Mouse (Mus musculus): Measurements from ENCODE around the gene Nbas.

The Nbas gene

DNA sequence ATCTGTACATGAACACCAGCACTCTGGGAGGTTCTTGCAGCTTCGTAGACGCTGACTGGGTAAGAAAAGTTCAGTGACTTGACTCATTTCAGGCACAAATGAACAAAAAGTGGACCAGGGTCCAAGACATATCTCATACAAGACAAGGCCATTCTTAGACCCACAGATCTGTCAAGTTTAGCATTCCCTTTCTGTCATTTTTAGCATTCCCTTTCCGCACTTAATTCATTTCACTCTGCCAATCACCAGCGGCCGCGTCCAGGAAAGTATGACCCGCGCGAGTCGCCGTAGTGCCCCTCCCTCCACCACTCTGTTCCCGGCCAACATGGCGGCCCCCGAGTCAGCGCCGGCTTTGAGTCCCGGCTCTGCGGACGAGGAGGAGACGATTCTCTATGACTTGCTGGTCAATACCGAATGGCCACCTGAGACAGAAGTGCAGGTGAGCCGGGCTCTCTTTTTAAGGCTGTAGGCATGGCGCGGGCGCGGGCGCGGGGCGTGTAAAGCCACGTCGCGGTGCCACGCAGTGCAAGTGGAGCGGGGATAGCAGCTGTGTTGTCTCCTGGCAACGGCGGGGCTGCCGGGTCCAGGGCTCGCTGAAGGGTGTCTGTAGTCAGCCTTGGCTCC, at the start of gene Nbas:
Gene Nbas (plus strand): TSS at position 308 of the 624 bp plus-strand sequence.
- DNase-seq = peak; percentile 87

DNA sequence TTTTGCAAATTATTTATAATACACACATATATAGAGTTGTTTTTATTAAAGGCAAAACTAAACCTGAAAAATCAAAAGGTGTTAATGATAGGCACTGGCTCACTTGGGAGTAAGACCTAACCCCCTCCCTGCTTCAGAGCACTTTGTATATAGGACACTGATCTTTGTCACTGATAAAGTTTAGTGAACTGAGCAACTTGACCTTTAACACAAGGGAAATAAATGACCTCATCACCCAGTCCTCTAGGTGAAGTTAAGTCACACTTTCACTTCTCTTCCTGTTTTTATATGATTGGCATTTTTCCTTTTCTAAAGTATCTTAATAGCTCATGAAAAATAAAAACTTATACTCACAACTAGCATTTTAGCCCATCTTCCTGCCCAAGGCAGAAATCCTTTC, 26.5 kb upstream of the Nbas start:
- no peak for DNase-seq

DNA sequence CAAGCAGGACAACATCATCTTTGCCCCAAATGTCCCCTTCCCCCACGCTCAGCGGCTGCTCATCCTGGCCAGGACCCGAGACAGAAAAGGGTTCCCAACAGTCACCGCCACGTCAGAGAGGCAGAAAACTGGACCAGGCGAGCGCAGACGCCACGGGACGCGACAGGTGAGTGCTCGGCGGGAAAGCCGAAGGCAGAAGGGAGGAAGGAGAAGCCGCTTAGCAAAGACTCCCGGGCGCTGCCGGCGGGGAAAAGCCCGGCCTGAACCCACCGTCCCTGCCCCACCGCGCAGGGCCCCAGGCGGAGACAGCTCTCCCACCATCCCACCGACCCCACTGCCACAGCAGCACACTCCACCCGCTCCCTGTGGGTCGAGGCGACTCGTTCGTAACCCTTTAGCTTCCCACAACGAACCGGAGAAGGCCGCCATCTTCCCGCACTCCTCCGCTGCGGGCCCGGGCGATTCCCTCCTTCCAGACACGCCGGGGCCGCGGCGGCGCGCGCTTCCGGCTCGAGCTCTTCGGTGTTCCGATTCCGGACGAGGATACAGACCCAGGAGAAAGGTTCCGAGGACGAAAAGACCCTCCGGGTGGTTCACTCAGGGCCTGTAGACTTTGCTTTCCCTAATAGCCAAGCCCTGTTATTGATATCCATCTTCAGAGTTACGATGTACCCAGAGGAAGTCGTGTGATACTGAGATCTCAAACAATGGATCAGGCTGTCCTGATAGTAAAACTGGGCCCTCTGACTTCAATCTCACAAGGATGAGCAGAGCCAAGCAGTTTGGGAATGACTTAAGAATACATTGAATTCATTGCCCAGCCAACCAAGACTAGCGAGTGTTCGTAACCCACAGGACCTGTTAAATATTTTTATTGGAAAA, 20.0 kb upstream of the Nbas start, which contains the start of gene Ddx1:
Gene Ddx1 (minus strand): TSS at position 523 of the 882 bp plus-strand sequence.
- DNase-seq = peak; percentile 81

DNA sequence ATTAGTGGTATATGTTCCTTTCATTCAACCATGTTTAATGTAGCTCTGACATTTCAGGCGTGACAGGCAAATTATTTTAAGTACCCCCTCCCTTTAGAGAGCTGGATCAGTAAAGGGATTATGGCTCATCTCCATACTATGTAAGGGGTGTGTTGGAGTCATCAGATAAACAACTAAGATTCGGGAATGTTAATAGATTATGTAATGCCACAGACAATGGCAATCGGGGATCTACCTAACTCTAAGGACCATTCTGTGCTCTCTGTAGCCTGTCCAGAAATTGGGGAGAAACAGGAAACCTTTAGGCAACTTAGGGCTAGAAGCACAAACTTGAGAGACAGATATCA, 19.4 kb upstream of the Nbas start:
- DNase-seq = no peak

DNA sequence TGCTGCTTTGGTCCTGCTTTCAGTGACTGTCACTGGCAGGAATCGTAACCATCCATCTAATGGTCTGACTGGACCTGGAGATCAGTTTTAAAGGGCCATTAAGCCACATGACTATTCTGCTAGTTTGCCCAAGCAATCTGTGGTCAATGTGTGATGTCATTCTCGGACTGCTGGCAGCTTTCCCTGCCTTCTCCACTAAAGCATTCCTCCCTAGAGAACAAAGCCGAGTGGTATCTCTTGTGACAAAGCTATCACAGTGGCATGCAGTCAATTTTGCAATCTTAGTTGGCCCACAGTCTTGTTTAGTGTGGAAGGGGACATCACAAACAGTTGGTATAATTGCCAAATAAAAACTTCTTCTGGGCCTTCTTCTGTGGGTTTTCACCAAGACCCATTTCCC, 13.9 kb upstream of the Nbas start:
- no peak for DNase-seq

DNA sequence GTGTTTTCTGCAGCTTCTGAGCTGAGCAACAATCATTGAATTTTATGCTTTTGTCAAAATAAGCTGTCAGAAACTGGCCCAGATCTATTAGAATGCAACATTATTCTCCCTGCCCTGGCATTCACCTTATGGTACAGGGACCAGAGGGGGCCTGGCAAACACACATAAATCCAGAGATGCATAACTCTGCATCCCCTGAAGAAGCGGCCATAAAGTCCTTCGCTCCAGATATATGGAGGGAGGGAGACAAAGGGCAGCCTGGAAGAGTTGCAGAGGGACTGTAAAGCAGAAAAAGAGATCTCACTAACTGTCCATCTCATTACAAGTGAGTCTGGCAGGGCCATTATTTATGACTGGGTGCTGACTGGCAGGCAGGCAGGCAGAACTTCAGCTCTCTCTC, 13.2 kb upstream of the Nbas start:
- DNase-seq = no peak

DNA sequence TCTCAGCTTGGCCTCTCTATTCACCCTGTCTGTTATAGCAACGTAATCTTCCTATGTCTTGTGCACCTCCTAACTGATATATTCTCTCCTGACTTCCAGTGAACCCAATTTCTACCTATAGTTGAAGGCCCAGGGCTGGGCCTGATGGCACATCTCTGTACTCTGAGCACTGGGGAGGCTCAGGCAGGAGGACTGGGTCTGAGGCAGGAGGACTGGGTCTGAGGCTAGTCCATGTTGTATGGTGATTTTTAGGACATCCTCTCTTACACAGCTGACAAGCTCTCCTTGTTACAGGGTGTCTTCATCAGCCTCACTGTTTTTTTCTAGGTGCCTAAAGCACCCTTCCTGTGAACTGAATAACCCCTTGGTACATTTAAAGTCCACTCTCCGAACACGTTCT, 521 bp upstream of the Nbas start:
- no peak for DNase-seq

DNA sequence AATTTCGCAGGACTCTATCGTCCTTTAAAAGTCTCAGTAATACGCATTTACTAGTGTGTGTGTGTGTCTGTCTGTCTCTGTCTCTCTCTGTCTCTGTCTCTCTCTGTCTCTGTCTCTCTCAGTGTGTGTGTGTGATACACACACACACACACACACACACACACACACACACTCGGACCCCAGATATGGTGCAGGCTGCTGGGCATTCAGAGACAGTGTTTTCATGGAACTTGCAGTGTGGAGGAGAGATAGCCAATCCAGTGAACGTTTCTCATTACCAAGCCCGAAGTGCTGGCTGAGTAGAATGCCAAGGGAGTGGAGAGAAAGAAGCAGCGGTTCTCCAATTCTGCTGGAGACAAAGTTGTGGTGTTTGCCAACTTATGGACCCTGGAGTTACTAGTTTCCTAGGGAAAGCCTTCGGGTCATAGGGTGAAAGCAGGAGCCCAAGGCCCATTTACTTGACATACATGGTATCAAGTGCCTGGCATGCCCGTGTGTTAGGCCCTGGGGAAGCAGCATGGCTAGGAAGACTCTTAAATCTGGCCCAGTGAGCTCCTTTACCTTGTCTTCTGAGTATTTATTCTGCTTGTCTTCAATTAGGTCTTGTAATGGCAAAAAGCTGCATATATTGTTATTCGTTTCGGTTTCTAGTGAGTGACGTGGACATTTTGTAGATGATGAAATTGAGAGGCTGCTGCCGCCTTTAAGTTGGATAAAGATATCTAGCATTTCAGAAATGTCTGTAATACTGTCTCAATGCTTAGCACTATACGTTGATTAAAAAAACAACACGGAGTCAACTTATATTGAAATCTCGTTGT, 847 bp downstream of the Nbas start:
- no peak for DNase-seq

DNA sequence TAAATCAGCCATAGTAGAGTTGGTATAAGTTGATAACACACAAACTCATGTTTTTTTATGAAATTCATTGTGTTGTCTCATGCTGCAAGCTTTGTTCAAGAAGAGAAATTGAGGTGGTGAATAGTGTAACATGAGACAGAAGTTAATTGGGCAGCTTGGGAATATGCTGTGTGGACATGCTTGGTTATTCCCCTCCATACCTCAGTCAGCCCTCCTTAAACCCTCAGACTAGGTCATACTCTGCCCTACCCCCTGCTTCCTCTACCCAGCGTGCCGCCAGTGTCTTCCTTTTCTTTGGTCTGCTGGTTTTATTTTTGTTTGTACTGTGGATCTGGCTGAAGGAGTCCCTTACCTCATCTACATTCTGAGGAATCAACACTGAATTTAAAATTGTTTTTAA, 22.5 kb downstream of the Nbas start:
- DNase-seq = no peak

DNA sequence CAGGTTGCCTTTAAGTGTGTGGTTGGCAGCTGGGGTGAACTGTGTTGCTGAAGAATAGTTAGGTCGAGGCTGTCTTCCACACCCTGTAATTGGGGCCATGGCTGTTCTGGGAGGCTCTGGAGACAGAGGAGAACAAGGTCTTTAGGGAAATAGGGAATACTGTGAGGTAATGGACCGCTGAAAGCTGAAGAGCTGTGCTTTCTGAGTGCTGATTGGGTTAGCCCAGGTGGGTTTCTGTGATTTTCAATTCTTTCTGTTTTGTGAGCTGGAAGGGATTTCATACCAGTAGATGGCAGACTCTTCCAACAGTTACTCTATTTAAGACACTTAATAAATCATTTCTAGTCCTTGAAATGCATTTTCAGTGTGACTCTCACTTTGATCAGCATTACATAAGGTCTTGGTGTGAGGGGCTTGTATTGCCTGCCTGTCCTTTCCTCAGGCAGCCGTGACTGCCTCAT, 24.5 kb downstream of the Nbas start:
- no peak for DNase-seq

DNA sequence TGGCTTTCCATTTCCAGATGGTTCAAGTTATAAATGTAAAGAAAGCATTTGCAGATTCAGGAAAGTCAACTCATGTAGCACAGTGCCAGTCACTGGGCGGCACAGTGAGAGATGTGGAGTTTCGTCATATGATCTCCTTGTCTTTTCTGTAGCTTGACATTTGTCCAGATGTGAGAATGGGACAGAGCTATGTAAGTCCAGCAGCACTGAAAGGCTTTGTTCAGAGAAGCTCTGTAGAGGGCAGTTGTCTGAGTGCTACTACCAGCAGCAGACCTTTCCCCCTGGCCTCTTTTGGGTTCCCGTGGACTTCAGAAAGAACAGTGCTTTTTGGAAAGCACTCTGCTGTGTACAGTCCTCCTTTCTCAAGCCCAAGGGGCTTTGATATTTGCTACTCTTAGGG, 34.1 kb downstream of the Nbas start:
- no peak for DNase-seq

DNA sequence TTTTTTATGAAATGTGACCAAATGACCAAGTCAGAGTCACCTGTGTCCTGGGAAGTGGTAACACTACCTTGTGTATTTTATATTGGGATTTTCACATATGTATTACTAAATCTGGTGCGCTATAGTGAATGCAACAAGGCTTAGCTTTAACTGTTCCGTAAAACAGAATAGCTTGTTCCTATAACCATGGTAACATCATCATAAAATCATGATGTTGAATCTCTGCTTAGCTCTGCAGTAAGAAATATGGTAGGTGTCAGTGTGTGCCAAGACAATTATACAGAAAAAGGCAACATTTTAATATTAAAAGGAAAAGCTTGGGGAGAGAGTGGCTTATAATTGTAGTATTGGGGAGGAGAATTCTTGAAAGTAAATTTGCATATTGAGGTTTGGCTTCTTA, 45.0 kb downstream of the Nbas start:
- no peak for DNase-seq

DNA sequence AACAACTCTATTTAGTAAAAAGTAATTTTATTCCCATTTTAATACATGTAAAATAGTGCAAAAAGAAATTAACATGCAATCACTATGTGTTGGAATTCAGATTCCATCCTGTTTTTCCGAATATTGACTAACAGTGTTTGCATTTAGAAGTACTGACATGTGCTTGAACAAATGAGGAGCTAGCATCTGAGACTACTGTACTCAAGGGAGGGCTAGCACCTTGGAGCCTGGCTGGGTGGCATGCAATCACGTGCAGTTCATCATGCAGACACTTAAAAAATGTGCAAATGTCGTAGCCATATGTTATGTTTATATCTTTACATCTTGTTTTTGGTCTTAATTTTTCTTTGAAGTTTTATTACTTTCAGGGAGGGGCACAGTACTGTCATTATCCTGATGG, 45.5 kb downstream of the Nbas start:
- no peak for DNase-seq

DNA sequence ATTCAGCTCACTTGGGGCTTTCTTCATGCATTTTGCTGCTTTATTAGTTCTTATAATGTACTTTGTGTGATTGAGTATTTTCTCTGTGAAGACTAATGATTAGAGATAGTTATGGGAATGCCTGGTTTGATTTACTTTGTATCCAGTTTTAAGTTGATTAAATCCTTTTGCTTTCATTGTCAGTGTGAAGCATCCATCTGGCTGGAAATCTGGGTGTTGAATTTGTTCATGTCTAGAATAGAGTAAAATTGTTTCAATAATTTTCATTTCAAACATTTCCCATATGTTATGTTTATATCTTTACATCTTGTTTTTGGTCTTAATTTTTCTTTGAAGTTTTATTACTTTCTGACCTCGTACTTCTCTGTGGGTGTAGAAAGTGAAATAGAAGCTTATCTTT, 46.1 kb downstream of the Nbas start:
- no peak for DNase-seq

DNA sequence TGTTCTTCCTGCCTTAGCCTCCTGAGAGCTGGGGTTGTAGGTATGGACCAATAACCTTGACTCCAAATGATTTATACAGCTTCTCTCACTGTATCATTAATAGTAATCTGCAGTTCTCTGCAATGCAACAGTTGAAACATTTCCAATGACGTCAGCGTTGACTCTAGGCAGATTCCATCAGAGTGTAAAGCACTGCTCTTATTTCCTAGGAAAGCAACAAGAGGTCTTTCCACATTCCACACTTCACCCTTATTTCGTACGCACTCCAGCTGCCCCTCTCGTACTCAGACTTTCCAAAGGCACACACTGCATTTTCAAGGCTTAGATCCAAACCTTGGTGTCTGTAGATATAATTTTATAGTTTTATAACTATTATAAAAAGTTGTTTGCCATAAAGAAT, 73.6 kb downstream of the Nbas start:
- DNase-seq = no peak

DNA sequence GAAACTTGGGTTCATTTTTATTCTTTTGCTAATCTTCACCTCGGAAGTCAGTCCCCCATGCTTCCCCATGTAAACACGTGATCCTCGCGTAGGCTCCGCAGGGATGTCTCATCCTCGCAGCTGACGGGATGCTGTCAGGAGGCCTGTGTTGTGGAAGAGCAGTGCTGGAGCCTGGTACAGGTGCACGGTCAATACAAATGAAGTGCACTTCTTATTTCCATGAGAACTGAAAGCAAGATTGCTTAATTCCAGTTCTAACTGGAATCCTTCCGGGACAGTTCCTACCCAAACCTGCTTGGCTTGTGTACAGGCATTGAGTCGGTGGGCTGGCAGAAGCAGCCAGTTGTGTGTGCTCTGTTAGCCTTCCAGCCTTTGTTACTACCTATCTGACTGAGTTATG, 87.3 kb downstream of the Nbas start:
- DNase-seq = no peak

DNA sequence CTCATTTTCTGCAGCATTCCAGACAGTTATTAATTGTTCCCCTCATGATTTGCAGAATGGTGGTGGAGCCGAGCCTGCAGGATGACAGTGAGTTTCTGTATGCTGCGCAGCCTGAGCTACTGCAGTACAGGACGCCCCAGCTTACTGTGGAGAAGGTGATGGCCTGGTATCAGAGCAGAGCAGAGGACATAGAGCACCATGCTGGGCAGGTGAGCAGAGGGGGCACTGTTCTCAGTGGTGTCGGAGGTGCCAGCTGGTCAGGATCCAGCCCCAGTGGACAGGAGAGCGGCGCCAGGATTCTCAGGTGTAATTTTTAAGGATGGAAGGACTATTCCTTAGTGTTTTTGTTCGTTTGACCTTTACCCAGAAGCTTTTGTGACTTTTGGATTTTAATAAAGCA, 87.8 kb downstream of the Nbas start:
- no peak for DNase-seq

DNA sequence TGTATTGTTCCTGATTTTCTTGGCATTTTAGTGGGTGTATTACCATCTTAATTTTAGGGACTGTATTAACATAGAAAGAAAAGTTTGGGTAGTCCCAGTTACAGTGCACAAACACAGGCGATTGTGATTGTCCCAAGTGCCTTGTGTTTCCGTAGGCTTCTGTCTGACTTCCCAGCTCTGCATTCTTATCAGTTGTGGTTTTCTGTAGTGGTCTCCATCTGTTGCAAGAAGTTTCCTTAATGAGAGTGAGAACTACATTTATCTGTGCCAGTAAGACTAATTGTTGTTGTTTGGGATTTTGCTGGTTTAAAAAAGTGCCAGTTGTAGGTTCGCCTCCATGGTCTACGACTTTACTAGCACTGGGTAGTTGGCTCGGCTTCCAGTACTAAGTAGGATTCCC, 88.3 kb downstream of the Nbas start:
- no peak for DNase-seq

DNA sequence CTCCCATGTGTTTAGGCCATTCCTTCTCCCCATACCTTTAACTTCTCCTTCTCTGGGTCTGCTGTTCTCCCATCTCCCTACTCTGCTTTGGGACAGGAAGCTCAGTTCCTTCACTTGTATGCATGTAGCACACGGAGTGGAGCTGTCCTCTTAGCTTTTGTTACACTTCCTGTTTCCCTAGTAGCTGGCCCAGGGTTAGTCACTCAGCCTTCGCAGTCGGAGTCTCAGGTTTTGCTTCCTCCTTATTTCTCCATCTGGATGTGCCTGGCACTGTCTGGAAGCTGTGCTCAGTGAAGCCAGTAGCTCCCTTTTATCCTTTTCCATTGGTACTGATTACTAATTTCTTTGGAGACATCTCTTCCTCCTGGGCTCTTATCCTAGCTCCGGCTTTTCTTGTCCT, 89.9 kb downstream of the Nbas start:
- DNase-seq = no peak

DNA sequence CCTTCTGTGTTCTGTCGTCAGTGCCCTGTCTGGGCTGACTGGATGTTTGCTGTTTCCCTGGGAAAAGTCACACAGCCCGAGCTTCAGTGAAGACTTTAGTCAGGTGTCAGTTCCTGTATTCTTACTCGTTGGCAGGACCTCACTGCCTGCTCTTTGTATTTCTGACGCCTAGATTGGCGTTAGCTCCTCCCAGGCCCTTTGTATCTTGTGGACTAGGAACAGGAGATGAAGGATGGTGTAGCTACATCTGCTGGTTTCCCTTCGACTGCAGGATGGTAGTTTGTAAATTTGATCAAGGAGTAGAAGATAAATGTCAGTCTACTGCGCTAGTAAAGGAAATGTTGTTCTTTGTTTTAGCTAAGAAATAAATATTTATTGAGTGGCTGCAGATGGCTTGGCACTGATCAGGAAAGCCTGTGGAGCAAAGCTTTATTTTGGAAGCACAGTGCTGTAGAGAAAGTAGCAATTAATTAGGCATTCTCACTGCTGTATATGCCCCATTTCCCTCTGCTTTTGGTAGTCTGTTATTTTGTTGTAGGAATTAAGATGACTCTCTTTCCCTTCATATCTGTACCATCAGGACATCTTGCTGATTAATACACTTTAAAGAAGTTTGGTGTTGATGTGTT, 91.4 kb downstream of the Nbas start:
- no peak for DNase-seq

DNA sequence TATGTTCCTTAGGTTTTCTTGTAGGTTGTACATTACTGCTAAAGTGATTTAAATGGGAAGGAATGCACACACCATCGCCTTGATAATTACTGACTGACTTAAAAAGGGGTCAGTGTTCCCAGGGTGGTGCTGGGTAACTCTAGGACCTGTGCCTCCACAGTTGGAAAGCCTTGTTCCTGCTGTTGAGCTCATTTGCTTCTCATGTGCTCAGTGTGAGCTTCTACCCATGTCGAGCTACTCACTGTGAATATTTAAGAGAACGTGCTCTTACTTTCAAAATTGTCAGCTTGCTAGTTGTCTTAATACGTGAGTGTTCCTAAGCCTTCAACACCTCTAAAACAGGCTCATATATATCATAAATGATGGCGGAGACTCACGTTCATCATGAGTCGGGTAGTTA, 112.6 kb downstream of the Nbas start:
- no peak for DNase-seq

DNA sequence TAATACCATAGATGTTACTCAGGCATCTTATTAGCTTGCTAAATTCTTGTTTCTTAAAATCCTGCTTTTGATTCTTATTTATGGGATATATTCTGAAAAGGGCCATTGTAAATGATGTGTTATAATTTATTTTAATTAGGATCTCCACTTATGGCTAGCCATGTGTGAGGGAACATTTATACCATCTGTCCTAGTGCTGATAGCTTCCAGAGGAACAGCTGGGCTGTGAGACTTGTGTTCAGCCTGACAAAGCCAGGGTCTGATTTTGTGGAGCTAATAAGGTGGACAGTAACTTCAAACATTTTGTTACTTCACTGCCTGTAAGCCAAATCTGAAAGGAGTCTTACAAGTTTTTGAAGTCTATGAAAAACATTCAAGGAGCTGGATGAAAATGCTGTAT, 113.1 kb downstream of the Nbas start:
- no peak for DNase-seq

DNA sequence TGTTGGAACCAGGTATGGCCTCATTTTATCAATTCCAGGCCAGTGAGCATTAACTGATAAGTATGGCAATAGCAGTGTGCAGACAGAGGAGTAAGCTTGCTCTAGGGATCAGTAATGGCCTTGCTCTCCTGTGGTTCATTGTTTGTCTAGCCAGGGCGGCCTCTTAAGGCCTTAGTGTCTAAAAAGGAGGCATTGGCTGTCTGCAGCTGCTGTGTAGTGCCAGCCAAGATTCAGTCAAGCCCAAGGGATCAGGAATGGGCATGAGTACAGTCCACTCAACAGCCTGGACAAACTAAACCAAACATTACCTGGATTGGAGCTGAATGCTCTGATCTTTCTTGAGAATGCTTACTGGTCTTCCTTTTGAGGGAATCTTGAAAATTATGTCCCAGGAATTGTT, 120.7 kb downstream of the Nbas start:
- no peak for DNase-seq

All from right cerebral cortex, postnatal 25 days (tissue).